Mouse (Mus musculus): ENCODE measurements around the gene Cd79a. TPM values are rescaled to one million over a fixed set of nuclear protein-coding genes. Genes with fewer than 3 reads are reported as not detected.
A peak's percentile ranks its signal among the peaks of the same experiment; 100 is the strongest.

Gene Cd79a
- polyA plus RNA-seq, 1 experiment from 2014 or later, result 0.25 TPM

GRCm38 (mm10) chr7:24947316-24948048, 50.3 kb downstream of the Cd79a start:
- whole genome bisulfite sequencing, result 3% methylated on average over 7 of the region's 7 CpGs

DNA sequence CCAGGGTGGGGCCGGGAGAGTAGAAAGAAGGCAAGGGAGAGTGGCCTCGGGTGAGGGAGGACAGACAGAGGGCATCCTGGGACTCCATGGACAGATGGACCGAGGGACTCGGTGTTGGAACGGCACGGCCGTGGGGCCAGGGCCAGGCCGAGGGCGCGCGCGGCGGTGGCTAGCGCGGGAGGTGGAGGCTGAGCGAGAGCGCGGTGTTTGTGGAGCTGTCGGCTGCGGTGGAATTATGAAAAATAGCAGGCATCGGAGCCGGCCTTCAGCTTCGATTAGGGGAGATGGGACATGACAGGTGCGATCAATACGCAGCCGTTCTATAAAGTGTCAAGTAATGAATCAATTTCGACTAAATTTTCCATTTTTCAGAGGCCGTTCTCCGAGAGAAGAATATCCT, 51.6 kb downstream of the Cd79a start:
- Histone ChIP-seq H3K36me3 (ENCODE audit: control insufficient read depth, insufficient read depth, low read length) (no peaks in the 10 kb centered on the region), H3K27ac (replicated peaks) (no peak overlapping the region), H3K27me3 (ENCODE audit: control insufficient read depth, insufficient read depth, low read length) (peaks cover 23% of the 10 kb centered on the region), H3K4me3 (ENCODE audit: low read depth, low read length) (no peak overlapping the region), H3K4me2 (replicated peaks; ENCODE audit: low read depth) (no peak overlapping the region), H3K9ac (ENCODE audit: low read length) (no peak overlapping the region), H3K9me3 (ENCODE audit: control insufficient read depth, low read length) (no peaks in the 10 kb centered on the region), H3K4me1 (replicated peaks; ENCODE audit: control insufficient read depth, insufficient read depth) (no peaks in the 10 kb centered on the region)
- no peak for TF ChIP-seq CTCF (IDR thresholded peaks at IDR 0.05; ENCODE audit: low read depth)
- no peak for TF ChIP-seq EP300 (optimal IDR thresholded peaks at IDR 0.05)
- DNase-seq (ENCODE audit: low spot score) (no peak), ATAC-seq (ENCODE audit: low FRiP score, low TSS enrichment) (no peak)
- 2% methylated on average over 29 of the region's 29 CpGs for WGBS

More at GRCm38 (mm10) chr7:24947316-24948048, 50.3 kb downstream of the Cd79a start:
- no peak overlapping the region for H3K27ac ChIP-seq (replicated peaks)
- no peak overlapping the region for H3K4me3 ChIP-seq (ENCODE audit: low read depth, low read length)
- TF ChIP-seq EP300 (optimal IDR thresholded peaks at IDR 0.05) (no peak), CTCF (IDR thresholded peaks at IDR 0.05; ENCODE audit: low read depth) (no peak)
- H3K4me1 ChIP-seq (replicated peaks; ENCODE audit: control insufficient read depth, insufficient read depth), result no peaks in the 10 kb centered on the region
- no peak overlapping the region for H3K4me2 ChIP-seq (replicated peaks; ENCODE audit: low read depth)
- H3K9me3 ChIP-seq (ENCODE audit: control insufficient read depth, low read length), result no peaks in the 10 kb centered on the region
- no peak for DNase-seq (ENCODE audit: low spot score)
- no peak for ATAC-seq (ENCODE audit: low FRiP score, low TSS enrichment)
- no peaks in the 10 kb centered on the region for H3K36me3 ChIP-seq (ENCODE audit: control insufficient read depth, insufficient read depth, low read length)
- H3K9ac ChIP-seq (ENCODE audit: low read length), result no peak overlapping the region
- H3K27me3 ChIP-seq (ENCODE audit: control insufficient read depth, insufficient read depth, low read length), result peaks cover 28% of the 10 kb centered on the region

DNA sequence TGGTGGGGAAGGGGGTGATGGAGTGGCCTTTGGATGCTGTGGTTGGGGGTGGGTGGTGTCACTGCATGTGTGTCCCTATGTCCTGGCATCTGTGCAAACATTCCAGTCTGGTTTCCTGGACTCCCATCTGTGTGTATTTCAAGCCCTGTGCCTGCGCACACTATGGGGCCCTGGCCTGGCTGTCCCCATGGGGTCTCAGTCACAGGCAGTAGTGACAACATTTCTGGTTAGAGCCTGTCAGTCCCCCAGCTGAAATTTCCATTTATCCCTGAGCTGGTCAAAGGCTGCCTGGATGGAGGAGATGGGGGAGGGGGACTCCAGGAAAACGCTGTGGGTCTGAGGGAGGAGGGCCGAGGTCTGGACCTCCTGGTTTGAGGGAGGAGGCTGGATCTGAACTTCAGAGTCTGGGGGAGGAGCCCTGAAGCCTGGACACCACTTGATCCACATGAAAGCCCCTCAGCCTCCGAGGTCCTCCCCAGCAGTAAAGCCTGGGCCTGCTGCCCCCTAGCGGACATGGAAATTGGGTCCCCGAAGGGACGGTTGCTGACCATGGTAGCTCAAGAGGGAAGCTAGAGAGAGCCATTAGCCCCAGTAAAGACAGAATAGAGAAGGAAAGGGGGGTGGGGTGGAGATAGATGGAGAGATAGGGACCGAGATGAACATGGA, 52.9 kb downstream of the Cd79a start:
- H3K36me3 ChIP-seq (ENCODE audit: control insufficient read depth, insufficient read depth, low read length), result no peaks in the 10 kb centered on the region
- H3K27me3 ChIP-seq (ENCODE audit: control insufficient read depth, insufficient read depth, low read length), result peaks cover 18% of the 10 kb centered on the region
- DNase-seq (ENCODE audit: low spot score) (peak; percentile 76), ATAC-seq (ENCODE audit: low FRiP score, low TSS enrichment) (peak; percentile 34; the same call in 1 of the 2 replicates)
- no peak overlapping the region for H3K4me3 ChIP-seq (ENCODE audit: low read depth, low read length)
- TF ChIP-seq CTCF (IDR thresholded peaks at IDR 0.05; ENCODE audit: low read depth) (peak; percentile 90), EP300 (optimal IDR thresholded peaks at IDR 0.05) (no peak)
- H3K4me2 ChIP-seq (replicated peaks; ENCODE audit: low read depth), result no peak overlapping the region
- no peaks in the 10 kb centered on the region for H3K9me3 ChIP-seq (ENCODE audit: control insufficient read depth, low read length)
- H3K4me1 ChIP-seq (replicated peaks; ENCODE audit: control insufficient read depth, insufficient read depth), result no peaks in the 10 kb centered on the region
- WGBS, result 2% methylated on average over 8 of the region's 8 CpGs
- no peak overlapping the region for H3K27ac ChIP-seq (replicated peaks)
- H3K9ac ChIP-seq (ENCODE audit: low read length), result no peak overlapping the region

Other genes with a start within 250 kb of the Cd79a start
- 0.15 TPM in 1 of 2 replicates, not detected in the other for gene Tex101, start 220.7 kb upstream of the Cd79a start, polyA plus RNA-seq (2015; fragmentation: Nextera tagmentation; extraction: Ambion mirVana)
- gene BC049730, start 188.1 kb upstream of the Cd79a start, polyA plus RNA-seq (2015; fragmentation: Nextera tagmentation; extraction: Ambion mirVana), result not detected in 2 replicates
- not detected in 2 replicates for gene Gm4763, start 170.5 kb upstream of the Cd79a start, polyA plus RNA-seq (2015; fragmentation: Nextera tagmentation; extraction: Ambion mirVana)
- 12.2 and 12.3 TPM in 2 replicates for gene Cd177, start 137.1 kb upstream of the Cd79a start, polyA plus RNA-seq (2015; fragmentation: Nextera tagmentation; extraction: Ambion mirVana)
- 2.3 and 2.7 TPM in 2 replicates for gene Ceacam10, start 120.2 kb upstream of the Cd79a start, polyA plus RNA-seq (2015; fragmentation: Nextera tagmentation; extraction: Ambion mirVana)
- gene Gm9844, start 35.2 kb upstream of the Cd79a start, polyA plus RNA-seq (2015; fragmentation: Nextera tagmentation; extraction: Ambion mirVana), result 10.4 and 15.8 TPM in 2 replicates
- not detected in 2 replicates for gene Lypd4, start 27.4 kb upstream of the Cd79a start, polyA plus RNA-seq (2015; fragmentation: Nextera tagmentation; extraction: Ambion mirVana)
- gene Dmrtc2, start 27.3 kb upstream of the Cd79a start, polyA plus RNA-seq (2015; fragmentation: Nextera tagmentation; extraction: Ambion mirVana), result not detected in 2 replicates
- gene Rps19, start 13.0 kb upstream of the Cd79a start, polyA plus RNA-seq (2015; fragmentation: Nextera tagmentation; extraction: Ambion mirVana), result 2,060 and 2,085 TPM in 2 replicates
- gene Arhgef1, start 5.5 kb downstream of the Cd79a start, polyA plus RNA-seq (2015; fragmentation: Nextera tagmentation; extraction: Ambion mirVana), result 45.2 and 49.9 TPM in 2 replicates
- not detected in 2 replicates for gene Gm4881, start 47.1 kb downstream of the Cd79a start, polyA plus RNA-seq (2015; fragmentation: Nextera tagmentation; extraction: Ambion mirVana)
- 290 and 293 TPM in 2 replicates for gene Rabac1, start 75.4 kb downstream of the Cd79a start, polyA plus RNA-seq (2015; fragmentation: Nextera tagmentation; extraction: Ambion mirVana)
- gene Atp1a3, start 108.6 kb downstream of the Cd79a start, polyA plus RNA-seq (2015; fragmentation: Nextera tagmentation; extraction: Ambion mirVana), result 1.6 and 2.4 TPM in 2 replicates
- gene Grik5, start 175.0 kb downstream of the Cd79a start, polyA plus RNA-seq (2015; fragmentation: Nextera tagmentation; extraction: Ambion mirVana), result 1.7 and 2.2 TPM in 2 replicates
- 12.1 and 12.9 TPM in 2 replicates for gene Zfp574, start 175.2 kb downstream of the Cd79a start, polyA plus RNA-seq (2015; fragmentation: Nextera tagmentation; extraction: Ambion mirVana)

Measured in stomach, postnatal 0 days (tissue).